Mouse (Mus musculus) frontal cortex, postnatal 25 days (tissue): ENCODE results near the gene Azgp1.
"Not testable (repeated sequence)": the region's sequence is repeated elsewhere in the genome, so short reads cannot be mapped to it uniquely, and the experiment has no call there.

Source experiments
- DNase-seq, 2 experiments: peaks; one replicate each; pipeline ENCODE4 v3.0.0; 2022; ENCODE audit warnings: low spot score in 2 of 2

The Azgp1 gene

DNA sequence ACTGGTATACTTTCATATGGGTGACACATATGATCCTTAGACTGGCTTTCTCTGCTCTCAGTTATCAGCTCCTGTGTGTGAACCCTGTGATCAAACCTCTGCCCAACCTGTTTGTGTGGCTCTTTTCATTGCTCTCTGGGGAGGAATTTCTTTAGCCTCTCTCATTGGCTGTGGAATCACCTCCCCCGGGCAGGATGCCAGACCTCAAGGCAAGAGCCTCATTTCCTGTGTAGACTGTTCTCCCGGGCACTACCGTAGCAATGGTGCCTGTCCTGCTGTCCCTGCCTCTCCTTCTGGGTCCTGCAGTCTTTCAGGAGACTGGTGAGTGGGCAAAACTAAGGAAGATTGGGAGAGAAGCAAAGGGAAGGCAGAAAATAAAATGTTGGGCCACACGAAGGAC, at the start of gene Azgp1:
Gene Azgp1 (plus strand): TSS at position 221 of the 400 bp plus-strand sequence.
- no peak for DNase-seq

DNA sequence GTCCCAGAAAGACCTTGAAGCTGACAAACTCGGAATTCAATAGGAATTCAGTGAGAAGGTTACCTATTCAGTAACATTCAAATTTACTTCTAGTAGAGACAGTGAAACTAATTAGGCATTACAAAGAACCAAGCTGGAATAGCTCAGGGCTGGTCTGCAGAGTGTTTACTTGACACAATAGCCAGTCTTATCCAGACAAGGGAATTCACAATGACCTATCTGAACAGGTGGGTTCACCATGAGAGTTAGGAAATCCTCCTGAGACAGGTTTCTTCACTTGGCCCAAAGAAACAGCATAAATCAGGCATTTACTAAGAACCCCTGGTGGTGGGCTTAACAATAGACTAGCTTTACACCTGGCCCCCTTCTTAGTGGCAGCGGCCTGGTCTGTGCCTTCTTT, 47.4 kb upstream of the Azgp1 start:
- DNase-seq = not testable (repeated sequence)

DNA sequence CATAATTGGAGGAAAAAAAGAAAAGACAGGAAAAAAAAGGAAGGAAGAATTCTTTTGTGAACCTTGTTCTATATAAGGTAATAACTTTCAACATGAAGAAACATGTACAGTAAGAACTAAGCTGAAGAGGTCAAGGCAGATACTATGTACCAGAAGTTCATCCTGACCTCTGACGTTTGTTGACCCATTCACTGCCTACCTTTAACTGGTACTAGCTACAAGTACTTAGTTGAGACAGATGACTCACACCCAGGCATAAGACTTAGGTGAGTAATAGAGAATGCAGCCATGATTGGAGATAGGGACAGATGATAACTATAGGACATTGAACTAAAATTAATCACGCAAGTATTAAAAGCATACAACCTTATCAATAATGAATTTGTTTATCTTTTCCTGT, 44.8 kb upstream of the Azgp1 start:
- no peak for DNase-seq

DNA sequence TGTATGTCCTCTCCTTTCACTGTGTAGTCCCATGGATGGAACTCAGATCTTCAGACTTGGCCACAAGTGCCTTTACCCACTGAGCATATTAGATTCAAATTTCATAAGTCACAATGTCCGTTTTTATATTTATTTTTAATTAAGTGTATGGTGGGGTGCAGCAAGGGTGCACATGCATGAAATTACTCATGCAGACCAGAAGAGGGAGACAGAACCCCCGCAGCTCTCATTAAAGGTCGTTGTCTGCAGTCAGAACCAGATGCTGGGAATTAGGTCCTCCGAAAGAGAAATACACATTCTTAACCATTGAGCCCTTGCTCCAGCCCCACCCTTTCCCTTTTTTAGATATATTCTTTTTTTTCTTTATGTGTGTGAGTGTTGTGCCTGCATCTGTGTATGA, 44.1 kb upstream of the Azgp1 start:
- no peak for DNase-seq

DNA sequence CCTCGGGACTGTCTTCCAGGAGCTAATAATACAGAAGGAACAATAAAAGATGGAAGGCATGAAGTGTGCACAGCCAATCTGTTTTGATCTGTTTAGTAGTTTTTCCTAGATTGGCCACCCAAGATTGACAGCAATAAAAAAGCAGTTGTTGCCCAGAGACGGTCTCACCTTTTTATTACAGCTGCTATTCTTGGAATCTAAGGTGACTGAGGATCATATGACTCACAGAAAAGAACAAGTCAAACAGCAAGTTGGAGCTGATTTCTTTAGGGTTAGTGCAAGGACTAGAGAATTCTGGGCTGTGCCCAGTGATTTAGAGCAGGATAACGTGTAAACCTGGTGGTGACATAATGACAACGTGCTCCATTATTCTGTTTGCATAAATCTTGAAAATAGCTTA, 40.4 kb upstream of the Azgp1 start:
- DNase-seq = no peak

DNA sequence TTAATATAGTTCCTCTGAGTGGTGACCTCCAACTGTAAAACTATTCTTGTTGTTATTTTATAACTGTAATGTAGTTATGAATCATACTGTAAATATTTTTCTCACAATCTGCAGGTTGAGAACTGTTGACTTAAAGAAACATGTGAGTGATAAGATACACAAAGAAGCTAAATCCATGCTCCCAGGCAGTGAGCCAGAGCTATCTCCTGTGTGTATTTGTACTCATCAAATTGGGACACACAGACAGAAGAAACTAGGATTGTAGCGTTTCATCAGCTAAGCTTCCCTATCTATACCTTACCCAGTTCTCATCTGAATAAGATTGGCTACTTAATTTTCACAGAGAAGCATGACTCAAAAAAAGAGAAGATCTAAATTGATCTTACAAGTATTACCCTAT, 38.2 kb upstream of the Azgp1 start:
- DNase-seq = no peak

DNA sequence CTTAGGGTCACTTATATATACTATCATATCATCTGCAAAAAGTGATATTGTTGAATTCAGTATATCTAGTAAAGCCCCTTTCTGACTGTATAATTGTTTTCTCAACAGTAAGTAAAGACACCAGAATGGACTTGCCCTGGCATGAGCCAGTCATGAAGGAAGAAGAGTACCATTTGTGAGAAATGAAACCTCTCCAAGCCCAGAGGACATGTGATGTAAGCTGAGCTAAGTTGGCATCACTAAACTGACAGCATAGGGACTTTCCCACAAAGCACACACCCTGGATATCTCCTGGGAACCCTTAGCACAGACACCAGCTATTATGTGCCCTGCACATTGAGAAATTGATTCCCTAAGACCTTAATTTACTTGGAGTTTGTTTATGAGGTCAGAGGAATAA, 34.0 kb upstream of the Azgp1 start:
- DNase-seq = no peak

DNA sequence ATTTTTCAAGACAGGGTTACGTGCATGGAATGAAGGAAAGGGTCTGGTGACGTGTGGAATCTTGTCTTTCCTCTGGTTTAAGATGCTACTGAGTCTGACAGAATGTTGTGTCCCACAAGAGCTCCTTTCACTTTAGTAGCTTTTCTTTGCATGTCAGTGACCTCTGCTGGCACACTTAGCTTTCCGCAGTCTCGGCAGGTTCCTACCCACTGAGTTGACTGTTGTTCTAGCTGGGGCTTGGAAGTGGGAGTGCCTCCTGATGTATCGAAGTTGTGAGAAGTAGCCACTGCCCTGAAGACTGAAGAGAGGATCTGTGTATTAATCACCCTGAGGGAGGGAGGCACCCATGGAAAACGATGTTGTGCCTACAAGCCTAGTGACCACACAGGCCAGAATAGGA, 30.1 kb upstream of the Azgp1 start:
- DNase-seq = peak in 1 of 2 experiments; percentile 5

DNA sequence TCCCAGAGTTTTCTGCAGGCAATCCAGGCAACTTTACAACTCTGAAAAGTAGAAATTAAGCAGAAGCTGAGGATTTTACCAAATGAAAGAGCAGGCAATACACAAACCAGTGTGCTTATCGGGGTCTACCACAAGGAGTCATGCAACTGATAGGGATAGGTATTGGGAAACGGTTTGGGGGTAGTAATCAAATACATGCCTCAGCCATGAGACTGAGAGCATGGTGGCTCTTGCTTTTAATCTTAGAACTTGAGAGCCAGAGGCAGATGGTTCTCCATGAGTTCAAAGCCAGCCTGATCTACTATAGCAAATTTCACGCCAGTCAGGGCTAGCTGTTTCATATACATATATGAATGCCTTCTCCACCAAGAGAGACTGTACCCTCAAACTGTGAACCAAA, 24.9 kb upstream of the Azgp1 start:
- DNase-seq = no peak

DNA sequence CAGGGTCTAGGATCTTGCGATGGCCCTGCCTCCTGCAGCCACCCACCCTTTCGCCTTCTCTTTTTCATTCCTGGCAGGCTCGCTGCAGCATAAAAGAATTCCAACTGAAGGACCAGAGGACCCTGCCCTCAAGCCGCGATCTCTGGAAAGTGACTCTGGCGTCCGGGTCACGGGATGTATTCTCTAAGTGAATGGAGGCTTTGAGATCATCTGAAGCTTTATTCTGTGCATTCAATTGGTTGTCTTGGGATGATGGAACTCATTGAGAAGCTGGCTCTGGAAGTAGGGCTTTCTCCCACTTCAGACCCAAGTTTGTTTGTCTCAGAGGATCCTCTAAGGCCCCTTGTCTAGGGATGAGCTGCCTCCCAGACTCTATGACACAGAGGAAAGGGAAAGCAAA, 18.4 kb upstream of the Azgp1 start, which contains the start of gene Gjc3:
Gene Gjc3 (minus strand): TSS at position 154 of the 400 bp plus-strand sequence.
- no peak for DNase-seq

DNA sequence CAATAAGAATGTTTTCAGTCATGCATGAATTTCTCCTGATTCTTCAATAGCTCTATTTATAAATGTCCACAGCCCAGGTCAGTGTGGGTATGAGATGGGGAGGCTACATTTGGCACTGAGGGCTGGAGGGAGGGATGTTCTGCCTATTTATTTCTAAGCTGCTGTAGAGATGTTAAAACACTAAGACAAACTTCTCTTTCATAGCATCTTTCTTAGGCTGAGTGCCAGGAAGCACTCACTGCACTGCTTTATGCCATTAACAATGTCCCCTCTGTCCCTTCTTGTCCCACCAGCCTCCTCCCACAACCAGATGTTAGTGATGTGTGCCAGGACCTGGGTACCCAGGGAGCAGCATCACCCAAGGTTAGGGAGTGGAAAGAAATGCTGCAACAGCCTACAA, 14.8 kb upstream of the Azgp1 start:
- DNase-seq = no peak

DNA sequence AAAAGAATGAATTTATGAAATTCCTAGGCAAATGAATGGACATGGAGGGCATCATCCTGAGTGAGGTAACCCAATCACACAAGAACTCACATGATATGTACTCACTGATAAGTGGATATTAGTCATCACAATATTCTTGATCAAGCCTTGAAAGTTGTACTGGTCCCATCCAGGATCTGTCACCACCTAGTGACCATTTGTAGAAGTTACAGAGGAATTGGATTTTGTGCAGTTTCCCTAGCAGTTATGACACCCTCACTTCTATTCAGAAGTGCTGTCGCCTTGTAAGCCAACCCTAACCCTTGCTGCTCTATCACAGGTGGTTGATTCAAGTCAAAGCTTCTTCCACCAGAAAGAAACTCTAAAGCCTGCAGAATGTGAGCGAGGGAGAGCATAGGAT, 8.2 kb upstream of the Azgp1 start:
- DNase-seq = no peak

DNA sequence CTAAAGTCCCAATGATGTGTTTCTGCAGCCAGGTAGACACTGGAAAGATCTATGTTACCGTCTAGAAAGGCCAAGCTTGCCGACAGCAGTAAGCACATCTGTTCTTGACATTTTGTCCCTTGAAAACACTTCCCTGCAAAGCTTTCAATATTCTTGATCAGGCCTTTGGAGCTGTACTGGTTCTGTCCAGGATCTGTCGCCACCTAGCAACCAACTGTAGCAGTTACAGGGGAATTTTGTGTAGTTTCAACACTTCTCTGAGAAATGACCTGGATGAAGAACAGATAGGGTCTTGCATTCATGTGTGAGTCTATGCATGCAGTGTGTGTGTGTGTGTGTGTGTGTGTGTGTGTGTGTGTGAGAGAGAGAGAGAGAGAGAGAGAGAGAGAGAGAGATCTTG, 7.6 kb upstream of the Azgp1 start:
- DNase-seq = peak in 1 of 2 experiments; percentile 4

DNA sequence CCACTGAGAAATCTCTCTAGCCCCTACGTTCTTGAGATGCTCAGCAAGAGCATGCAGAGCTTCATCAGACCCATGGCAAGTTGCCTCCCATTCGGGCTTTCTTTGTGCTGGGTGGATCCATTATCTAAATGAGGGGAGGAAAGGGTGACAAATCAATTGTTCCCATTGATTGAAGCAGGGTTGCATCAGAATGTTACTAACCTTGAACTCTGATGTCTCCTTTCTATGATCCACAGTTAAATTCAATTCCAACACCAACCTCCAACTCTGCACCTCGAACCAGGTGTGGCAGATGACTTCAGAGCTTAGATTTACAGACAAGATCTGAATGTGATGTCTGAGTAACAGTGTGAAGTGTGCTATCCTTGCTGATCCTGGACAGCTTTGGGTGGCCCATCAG, 6.6 kb upstream of the Azgp1 start:
- no peak for DNase-seq

DNA sequence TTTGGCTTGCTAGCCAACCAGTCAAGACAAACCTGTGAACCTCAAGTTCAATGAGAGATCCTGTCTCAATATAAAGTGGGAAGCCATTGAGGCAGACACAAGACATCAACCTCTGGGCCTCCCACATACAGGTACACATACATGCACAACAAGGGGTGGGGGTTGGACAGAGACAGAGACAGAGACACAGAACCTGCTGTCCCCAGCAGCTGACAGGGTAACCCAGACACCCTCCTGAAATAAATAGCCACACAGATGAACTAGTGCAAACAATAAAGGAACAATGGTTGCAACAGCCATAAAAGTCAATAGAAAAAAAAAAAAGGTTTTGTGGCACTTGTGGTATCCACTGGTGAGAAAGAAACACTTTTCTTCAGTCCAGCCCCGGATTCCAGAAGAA, 5.9 kb upstream of the Azgp1 start:
- DNase-seq = no peak

DNA sequence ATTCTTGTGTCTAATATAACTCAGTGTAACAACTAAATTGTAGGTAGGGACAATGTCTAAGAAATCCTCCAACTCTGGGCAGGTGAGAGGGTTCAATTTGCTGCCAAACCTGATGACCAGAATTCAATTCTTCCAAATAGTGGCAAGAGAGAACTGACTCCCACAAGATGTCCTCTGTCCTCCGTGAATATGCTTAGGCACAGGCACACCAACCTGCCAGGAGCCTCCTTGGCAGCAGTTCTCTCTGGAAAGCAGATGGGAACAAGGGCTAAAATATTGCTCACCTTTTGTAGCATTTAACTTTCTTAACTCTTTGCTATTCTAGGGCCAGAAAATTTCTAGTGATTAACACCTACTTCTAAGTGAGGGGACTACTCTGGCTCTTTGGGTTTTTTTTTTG, 4.0 kb upstream of the Azgp1 start:
- no peak for DNase-seq

DNA sequence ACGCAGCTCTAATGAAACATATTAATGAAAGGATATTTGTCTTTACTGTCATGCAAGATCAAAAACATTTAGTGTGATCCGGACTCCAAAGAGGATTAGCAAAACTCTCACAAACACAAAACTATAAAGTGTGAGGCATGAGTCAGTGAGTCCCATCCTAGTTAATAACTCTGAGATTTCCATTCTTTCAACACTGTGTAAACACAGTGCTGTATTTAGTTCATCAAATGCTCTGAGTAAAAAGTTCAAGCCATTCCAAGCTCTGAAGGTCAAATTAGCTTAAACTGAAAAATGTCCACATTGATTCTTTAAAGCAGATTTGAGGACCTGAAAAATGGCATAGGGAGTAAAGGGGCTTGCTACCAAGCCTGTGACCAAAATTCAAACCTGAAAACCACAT, 2.2 kb upstream of the Azgp1 start:
- no peak for DNase-seq

DNA sequence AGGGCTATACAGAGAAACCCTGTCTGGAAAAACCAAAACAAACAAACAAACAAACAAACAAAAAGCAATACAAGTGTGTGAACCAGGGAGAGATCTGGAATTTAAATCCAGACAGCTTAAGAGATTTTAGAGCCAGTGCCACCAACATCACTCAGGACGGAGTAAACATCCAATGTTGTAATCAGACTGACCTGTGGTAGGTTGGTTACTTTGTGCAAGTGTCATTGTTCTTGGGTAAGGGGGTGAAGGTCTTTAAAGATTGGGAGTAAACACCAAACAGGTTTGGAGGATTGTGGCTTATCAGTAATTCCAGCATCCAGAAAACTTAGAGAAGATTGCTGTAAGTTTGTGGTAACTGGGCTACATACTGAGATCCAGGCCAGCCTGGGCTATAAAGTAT, 5.0 kb downstream of the Azgp1 start:
- DNase-seq = no peak

DNA sequence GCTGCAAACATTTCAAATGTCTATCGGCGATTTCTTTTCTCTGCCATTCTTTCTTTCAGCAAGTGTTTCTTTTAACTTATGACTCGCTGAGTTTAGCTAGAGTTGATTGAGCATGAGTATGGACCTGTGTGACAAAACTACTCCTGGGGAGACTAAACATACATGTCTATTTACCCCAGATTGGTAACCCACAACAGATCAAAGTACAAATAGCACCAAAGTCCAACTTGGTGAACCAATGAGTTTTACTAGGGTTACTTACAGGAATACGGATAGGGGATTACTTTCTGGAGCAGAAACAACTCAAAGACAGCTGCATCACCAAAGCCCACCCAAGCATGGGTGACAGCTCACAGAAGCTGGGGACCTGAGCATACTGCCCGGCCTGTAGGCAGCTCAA, 28.1 kb downstream of the Azgp1 start:
- no peak for DNase-seq

DNA sequence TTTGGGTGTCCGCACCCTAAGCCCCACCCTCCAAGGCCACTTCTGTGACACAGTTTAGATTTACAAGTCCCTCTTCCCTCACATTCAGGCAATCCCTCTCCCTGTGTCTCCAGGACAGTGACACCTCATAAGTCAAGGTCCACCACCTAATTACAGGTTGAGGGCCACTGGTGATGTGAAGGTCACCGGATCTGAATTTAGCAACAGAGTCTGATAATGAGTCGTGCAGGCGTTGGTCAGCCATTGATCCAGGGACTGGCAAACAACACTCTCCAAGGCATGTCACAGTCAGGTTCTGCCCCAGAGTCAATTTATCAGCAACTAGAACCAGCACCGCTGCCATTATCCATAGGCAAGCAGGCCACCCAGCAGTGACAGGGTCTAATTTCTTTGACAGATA, 31.1 kb downstream of the Azgp1 start:
- DNase-seq = no peak

DNA sequence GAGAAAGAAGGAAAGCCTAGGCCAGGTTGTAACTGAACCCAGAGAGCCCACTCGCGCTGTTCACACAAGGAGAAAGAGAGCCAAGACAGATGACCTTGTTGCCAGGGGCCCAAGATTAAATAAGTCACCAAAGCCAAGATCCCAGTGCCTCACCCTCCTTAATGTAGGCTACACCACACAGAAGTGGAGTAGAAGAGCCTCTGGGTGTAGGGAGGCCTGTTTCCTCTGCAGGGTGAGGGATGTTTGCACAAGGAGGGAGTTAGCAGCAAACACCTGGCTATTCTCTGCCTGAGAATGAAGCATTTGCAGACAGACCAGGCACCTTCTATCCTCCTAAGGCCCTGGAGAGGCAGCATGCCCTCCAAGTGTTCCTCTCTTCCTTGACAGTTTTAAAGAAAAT, 35.2 kb downstream of the Azgp1 start:
- DNase-seq = no peak

DNA sequence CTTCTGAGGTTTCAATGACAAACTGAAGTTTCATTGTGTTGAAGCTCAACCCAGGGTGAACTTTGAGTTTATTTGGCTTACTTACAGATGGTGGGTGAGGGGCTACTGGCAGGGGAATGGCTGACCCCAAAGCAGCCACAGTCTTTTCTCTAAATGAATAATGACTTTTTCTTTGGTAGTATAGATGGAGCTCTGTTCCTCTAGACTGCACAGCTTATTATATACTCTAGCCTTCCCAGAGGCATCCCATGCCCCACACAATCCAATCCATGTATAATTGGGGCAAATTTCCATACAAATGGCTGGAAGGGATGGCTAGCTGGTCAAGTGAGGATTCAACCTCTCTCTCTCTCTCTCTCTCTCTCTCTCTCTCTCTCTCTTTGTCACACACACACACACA, 35.7 kb downstream of the Azgp1 start:
- no peak for DNase-seq

DNA sequence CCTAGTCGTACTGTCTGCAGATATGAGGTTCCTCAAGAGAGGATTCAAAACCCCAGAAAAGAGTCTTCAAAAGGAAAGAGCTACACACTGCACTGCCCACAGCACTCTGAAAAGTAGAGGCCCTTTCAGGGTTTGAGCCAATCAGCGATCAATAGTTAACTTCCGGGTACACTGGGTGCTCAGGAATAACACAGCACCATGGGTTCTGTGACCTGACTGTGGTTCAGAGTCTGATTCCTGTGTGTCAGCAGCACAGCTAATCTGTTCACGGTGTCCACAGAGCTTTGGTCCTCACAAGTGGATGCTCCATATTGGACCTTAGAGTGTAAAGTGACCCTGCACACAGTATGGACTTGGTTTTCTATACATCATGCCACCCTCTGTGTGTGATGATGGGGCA, 38.3 kb downstream of the Azgp1 start:
- DNase-seq = not testable (repeated sequence)

DNA sequence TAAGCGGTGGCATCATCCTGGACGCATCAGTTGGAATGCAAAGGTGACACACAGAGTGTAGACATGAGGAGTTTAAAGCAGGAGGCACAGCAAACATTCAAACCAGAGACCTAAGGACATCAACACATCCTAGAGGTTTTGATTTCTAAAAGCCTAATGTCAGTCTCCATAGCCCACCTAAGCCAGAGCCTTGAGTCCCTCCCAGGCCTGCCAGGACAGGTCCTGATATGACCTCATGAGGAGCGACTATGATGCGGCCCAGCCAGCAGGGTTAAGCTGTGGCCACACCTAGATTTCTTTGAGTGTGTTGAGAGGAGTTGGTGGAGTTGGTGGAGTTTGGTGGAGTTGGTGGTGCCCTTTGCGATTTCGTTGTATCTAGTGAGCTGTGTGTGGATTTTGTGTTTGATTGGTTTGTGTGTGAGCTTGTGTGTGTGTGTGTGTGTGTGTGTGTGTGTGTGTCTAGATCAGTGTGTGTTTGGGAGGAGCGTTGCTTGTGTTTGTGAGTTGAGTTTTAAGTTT, 39.7 kb downstream of the Azgp1 start, which contains the start of the genes Smok3a and Smok3b:
Gene Smok3a (plus strand): TSS at position 301 of the 519 bp plus-strand sequence.
Gene Smok3b (plus strand): TSS at position 469 of the 519 bp plus-strand sequence.
- not testable (repeated sequence) for DNase-seq
